Mouse (Mus musculus) frontal cortex, adult 2 months (tissue): ENCODE results near the gene Crim1. TPM values are rescaled to one million over a fixed set of nuclear protein-coding genes. Genes with fewer than 3 reads are reported as not detected.
A peak's percentile ranks its signal among the peaks of the same experiment; 100 is the strongest.

Experiments used
- DNase-seq, 2 experiments: peaks; one replicate each; pipeline ENCODE4 v3.0.0; 2022; ENCODE audit warnings: low spot score in 1 of 2; ENCODE audit errors: extremely low spot score in 1 of 2
- polyA plus RNA-seq: library from polyadenylated mRNA; depleted of rRNA; stranded (reverse); fragments of >200 nt; gene quantifications from 2 replicates; pipeline ENCODE4 v1.2.3, GENCODE M21; 2012

Gene Crim1
- polyA plus RNA-seq, 1 experiment: 33.3 TPM

DNA sequence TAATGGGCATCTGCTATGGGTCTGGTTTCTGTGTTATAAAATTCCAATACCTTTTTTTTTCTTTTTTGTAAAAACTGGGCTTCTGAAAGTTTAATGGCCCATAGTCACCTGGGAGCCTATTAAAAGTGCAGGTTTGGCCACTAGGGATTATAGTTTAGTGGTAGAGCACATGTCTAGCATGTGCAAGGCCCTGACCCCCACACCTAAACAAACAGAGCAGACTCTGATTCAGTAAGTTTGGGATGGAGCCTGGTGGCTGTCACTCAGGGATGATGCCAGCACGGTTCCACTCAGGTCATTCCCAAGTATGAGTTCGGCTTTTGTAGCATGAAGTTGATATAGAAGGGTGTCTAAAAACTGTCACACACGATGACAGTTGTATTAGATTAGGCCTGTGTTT lies 8.8 kb downstream of the Crim1 start:
- DNase-seq: no peak

DNA sequence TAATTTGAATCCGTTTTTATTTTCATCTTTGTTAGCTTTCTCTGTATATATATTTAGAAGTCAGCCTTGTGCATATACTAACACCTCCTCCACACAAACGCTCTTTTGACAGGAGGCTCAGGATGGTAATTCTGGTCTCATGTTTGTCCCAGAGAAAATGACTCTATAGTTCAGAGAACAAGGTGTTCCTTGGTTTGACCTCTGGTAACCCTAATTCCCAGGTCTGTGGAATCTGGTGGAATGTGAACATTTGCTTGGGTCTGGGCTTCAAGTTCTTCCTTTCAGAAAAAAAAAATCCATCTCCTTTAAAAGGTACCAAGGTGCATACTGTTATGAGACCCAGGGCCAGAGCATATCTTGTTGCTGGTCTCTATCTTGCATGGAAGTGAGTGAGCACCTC lies 9.6 kb downstream of the Crim1 start:
- DNase-seq: no peak

DNA sequence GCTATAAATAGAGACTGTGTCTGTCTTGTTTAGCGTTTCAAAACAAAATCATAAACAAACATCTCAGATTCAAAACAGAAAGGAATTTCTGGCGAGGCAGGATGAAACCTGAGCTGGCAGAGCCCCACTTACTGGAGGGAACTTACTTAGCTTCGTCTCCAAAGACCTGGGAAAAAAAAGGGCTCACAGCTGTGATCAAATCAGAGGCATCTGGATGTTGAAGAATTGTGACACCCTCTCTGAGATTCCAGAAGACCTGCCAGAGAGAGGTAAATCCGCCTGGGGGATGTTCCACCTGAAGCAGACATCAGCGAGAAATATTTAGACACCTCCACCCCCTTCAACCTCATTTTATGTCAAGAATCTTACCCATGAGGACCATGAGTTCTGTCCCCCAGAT lies 11.8 kb downstream of the Crim1 start:
- DNase-seq: no peak

DNA sequence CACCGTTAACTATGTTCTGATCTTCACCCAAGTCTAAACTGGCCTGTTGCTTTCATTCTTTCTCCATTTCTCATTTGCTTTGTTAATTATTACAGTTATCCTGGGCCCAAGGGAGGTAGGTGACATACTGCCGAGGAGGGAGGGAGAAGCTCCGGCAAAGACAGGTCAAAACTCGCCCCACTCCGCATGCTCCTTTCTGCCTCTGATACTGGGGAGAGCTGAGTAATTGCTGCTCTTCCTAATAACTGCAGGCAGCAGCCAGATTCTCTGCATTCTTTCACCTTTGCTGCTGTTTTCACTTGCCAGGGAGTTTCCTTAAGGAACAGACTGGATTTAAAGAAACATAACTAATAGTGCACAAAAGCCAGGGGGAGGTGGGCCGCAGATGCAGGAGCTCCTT lies 13.1 kb downstream of the Crim1 start:
- DNase-seq: no peak

DNA sequence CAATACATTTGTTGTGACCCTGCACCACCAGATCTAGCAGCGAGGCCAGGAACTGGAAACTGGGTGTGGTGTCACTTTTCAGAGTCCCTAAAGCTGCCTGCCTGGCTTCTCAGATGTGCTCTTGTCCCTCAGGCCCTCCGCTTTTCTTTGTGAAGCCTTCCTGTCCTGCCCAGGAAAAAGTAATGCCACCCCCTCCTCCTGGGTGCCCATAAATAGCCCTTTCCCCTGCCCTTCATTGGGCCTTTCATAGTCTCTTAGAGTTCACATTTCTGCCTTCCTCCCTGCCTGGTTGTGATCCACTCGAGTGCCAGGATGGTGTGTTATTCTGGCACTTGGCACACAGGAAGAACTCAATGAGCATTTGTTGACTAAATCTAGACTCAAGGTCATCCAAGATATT lies 16.5 kb downstream of the Crim1 start:
- no peak for DNase-seq

- no peak for DNase-seq
Observed at GRCm38 (mm10) chr17:78217406-78217805, 17.4 kb downstream of the Crim1 start.

- no peak for DNase-seq
Observed at GRCm38 (mm10) chr17:78218506-78219232, 18.6 kb downstream of the Crim1 start.

DNA sequence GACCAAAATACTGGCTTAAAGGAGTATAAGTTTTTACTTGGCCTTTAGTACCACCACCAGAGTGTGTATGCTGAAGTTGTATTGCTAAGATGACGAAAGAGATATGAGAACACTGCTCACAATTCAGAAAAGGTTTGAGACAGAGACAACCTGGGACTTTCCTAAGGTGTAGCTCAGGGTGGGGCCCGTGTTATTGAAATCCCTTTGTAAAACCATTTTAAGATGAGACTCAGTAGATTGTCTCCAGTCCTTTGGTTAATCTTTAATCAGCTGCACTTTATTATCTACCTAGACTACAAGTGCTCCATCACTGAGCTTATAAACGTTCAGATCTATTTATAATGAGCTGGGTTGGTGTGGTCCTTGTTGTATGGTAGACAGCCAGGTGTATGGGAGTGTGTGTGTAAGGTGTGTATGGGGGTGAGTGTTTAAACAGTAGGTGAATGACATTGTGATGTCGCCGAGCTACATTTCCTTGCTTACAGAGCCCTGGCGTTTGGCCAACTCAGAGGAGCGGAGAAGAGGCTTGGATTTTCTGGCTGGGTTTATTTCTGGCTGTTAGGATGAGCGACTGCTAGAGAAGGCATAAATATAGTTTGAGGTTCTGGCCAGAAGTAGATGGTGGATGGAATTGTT lies 21.1 kb downstream of the Crim1 start:
- no peak for DNase-seq

GRCm38 (mm10) chr17:78221860-78222259 lies 21.8 kb downstream of the Crim1 start:
- no peak for DNase-seq

DNA sequence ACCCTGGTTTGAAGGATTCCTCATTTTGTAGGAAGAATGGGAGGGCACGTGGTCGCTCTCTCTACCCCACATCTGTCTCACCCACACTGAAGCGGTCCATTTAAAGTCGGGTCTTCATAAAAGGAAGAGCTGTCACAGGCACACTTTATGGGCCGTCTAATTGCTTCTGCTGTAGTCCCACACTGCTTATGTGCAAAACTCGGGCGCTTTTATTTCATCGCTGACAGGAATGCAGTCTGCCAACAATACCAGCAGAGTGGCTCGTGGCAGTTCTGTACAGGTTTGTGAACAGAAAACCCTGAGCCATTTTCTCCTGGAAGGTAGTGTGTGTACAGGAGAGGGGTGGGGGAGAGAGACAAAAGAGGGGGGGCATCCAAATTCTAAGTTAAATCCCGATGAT lies 23.9 kb downstream of the Crim1 start:
- no peak for DNase-seq

DNA sequence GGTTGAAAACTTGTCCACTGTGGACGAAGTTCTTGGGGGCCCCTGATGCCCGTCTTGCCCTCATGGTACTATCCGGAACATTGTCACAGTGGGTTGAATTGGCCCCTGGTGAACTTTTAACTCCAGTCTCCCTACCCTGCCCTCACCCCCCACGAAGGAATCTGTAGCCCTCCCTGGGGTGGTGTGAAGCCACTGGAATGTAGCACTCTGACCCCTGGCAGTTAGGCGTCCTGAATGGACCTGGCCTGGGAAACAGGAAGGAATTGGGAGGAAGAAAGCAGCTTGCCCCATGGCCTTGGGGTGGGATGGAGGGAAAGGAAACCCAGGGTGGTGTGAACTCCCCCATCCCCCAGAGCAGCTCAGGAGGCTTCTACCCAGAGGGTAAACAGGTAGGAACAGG lies 25.5 kb downstream of the Crim1 start:
- DNase-seq: no peak

- DNase-seq: peak in 1 of 2 experiments; percentile 30
Observed at GRCm38 (mm10) chr17:78227211-78227610, 27.2 kb downstream of the Crim1 start.

- no peak for DNase-seq
Observed at GRCm38 (mm10) chr17:78231567-78231966, 31.5 kb downstream of the Crim1 start.

DNA sequence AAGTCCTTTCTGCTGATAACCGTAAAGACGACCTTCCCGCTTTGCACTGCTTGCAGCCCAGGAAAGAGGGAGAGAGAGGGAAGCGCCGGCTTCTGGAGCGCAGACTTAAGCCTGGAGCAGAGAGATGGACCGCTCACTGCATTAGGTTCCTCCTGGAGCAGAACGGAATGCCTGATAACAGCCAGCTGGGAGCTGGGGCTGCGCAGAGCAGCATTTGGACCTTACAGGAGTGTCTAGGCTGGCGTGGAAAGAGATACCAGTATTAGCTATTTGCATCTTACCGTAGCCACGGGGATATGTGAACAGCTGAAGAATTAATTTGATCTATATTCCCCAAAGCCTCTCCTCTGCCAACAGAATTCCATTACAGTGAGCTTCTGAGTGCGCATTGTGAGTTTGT lies 32.7 kb downstream of the Crim1 start:
- no peak for DNase-seq

DNA sequence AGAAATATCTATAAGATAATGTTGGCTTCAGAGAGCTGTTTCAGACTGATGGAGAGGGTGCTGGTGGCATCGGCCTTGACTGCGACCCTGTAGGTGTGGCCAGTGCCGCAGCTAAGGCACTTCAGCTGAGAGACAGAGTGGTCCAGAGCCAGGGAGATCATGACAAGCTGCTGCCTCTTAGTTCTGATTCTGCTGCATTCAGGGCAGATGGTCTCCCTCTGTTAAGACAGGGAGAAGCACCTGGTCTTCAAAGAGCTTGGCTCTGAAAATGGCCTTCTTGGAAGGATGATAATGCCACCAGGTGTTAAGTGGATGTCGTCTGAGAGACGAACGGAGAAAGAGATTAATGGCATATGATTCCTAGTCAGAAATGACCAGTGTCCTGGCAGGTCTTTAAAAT lies 33.8 kb downstream of the Crim1 start:
- DNase-seq: no peak

DNA sequence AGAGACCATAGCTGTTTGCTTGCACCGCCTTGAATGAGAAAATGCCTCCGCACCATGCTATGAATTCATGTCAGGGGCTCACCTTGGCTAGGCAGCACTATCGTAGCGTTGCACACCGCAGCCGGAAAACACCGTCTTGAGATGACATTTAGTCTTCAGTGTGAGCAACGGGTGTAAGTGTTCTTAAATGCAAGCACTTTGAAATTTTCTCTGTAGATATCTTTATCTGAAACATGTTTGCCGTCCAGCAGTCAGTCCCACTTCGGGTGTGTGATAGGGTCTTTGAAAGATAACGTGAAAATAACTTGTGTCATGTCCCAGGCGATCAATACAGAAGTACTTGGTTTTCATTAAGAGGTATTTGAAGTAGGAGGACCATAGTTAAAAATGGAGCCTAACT lies 36.1 kb downstream of the Crim1 start:
- no peak for DNase-seq

- DNase-seq: no peak
Observed at GRCm38 (mm10) chr17:78237954-78238353, 37.9 kb downstream of the Crim1 start.

GRCm38 (mm10) chr17:78240161-78240560 lies 40.1 kb downstream of the Crim1 start:
- DNase-seq: no peak

DNA sequence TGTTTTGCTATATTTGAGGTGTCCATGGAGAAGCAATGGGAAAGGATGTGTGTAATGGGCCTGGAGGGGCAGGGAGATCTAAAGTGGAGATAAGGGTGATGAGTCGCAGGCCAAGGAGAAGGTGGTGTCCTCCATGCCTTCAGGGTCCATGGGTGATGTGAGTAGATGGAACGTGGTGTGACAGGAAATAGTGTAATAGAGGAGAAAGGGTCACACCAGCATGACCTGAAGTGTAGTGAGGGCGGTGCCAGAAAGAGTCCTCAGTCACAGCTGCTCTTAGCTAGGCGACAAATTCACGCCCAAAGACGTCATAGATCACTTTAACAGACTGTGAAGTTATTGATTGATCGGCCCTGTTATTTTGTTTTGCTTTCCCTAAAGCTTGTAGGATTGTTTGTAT lies 41.2 kb downstream of the Crim1 start:
- DNase-seq: no peak

DNA sequence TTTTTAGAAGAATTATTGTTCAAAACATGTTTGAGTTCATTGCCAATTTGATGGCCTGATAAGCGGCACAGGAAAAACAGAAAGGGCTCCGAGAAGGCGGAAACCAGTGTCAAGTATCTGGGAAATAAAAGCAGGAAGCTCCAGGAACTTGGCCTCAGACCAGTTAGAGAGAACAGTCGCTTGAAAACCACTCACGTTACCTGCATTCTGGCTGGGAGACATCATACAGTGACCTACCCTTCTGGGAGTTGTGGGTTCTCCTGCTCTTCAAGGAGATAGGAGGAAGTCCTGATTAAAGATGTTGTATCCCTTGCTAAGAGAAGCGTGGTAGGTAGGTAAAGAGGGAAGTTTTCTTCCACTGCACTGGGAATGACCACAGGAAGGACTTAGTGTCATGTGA lies 44.7 kb downstream of the Crim1 start:
- no peak for DNase-seq

GRCm38 (mm10) chr17:78245444-78245843 lies 45.4 kb downstream of the Crim1 start:
- DNase-seq: no peak

DNA sequence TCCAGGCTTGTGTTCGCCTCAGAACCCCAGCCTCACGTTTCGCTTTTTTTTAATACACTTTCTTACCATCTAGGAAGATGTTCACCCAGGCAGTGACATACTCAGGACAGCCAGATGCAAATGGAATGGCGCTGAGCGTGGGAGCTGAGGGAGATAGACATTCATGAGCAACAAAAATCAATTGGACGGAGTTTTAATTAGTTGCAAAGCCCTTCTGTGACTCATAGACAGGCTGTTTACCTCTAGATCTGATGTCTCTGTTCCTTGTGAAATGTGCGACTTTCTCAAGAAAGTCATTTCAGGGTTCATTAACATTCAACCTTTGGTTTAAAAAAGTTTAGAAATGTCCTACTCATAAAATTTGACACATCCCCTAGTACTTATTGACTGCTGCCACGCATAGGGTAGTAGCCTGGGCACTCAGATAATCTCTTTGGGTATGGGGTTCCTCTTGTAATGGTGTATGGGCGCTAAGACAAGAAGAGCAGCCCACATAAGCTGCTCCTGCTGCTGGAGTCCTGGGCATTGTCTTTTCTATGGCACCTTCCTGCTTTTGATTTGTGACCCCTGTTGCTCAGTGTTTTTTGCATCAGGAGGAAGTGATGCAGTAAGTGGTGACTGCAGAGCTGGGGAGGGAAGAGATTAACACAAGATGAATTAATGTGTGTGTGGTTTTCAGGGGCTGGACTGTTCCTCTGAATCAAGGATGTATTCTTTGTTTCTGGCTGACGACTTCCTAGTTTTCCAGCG lies 46.8 kb downstream of the Crim1 start:
- DNase-seq: no peak
